Mouse (Mus musculus) MEL-GATA-1-ER (cell line): ENCODE measurements around the gene Gjb2.

Source experiments
- DNase-seq: peaks from one replicate; pipeline ENCODE4 v3.0.0-alpha.2; 2012; ENCODE audit warnings: low read depth; ENCODE audit errors: extremely low read depth

The Gjb2 gene

GRCm38 (mm10) chr14:57104106-57105023, at the start of gene Gjb2:
TSS of gene Gjb2 (minus strand) at chr14:57104702.
- DNase-seq, result no peak

DNA sequence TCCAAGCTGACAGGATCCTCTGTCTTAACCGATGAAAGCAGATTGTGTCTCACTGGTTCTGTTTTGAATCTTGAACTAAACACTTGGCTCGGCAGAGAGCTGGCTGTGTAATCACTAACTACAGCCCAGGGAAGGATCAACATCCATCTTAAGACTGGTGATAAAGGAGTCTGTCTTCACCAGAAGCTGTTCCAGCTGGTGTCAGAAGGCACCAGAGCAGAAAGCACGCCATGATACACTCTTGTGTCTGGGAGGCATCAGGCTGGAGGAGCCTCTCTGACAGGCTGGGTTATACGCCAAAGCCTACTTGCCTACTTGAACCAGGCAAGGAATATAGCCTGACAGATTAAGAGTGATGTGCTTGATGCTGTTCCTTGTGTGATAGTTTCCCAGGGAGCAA, 41.2 kb upstream of the Gjb2 start:
- no peak for DNase-seq

DNA sequence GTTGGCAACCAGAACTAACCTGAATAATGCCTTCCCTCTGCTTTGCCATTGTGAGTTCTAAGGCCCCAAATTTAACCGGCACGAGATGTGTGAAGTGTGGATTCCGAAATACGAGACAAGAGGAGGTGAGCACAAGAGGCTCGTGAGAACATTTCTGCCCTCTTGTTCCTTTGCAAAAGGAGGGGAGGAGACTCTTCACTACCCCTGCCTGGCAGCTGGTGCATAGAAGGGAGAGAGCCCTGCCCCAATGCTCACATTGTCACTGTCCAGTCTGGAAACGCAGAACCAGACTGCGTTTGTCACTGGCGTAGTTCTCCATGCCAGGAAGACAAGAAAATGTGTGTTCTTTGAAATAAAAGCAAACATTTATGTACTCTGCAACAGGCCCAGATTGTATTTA, 30.8 kb upstream of the Gjb2 start:
- DNase-seq, result no peak

- no peak for DNase-seq
These were observed 28.7 kb upstream of the Gjb2 start, which contains the start of gene Gjb6 for GRCm38 (mm10) chr14:57133161-57133661. TSS of gene Gjb6 (minus strand) at chr14:57133611.

DNA sequence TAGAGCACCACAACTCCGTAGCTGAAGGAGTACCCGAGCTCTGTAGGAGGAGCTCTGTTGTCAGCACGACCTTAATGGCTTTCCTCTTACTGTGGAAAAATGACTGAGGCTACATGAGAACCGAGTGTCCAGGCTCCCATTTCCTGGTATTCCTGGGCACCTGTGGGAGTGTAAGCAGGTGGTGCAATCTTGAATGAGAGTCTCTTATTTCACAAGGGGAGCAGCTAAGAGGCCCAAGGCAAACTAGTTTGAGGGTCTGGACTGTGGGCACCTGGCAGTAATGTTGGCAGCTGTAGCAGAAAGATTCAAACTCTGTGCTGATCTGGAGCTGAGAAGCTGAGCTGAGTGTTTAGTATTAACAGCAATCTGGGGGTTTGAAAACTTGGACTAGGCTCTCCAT, 22.9 kb upstream of the Gjb2 start:
- no peak for DNase-seq

DNA sequence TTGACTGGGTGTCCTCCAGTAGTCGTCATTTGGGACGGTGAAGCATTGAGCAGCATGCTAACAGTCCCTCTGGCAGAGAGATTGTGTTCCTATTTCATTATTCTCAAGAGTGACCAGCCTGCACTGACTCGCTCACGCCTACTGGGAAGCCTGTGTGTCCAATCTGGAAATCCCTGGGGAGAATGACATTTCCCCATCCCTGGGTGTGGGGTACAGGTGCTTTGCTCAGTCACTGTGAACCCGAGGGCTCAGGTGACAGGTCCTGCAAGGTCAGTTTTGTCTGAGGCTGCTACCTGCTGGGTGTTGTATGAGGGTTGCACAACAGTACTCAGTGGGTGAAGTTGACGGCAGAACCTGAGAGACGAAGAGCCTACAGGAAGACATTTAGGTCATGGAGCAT, 17.8 kb upstream of the Gjb2 start:
- DNase-seq, result no peak

DNA sequence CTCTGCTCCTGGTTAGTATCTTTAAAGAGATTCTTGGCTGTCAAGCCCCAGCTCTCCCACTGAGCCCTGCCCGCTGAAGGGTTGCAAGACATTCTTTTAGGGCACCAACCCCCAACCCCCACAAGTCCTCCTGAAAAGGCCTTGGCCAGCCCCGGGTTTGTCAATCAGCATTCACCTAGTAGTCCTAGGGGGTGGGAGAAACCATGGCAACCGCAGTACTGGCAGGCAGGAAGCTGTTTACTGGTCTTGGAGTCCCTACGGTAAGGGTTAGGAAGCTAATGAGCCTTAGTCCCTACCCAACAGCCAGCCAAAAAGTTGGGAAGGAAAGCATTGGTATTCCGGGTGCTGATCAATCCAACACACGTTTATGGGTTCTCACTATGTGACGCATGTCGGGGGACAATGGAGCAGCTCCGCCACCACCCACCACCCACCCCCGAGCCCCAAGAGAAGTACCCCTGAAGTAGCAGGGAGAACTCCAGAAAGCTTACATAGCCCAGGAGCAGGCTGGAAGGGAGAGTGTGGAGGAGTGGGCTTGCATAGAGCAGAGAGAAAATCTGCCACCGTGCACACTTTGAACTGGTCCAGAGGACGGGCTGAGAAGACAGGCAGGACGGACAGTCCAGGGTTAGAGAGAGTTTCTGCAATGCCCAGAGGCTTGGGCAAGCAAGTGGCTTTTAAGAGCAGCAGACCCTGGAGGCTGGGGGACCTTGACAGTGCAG, 11.5 kb upstream of the Gjb2 start, which contains the start of gene Gm4491:
Gene Gm4491, minus strand, starts transcription at position 61 of the 722 bp plus-strand sequence.
- DNase-seq, result no peak

DNA sequence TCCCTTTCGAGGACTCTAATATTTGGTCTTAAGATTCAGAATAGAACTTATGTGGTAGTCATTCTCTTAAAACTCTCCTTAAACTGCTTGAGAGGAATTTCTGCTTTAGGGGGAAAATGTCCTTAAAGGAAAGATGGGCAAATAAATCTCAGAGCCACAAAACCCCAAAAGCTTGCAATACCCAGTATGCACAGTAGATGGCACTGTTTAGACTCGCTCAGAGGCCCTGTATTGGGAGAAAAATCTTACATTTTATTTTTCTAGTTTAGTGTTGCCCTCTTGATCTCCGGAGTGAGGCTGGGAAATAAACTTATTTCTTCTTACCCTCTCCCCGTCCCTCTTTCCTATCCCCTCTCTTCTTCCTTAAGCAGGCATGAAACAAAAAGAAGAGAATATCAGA, 4.7 kb upstream of the Gjb2 start:
- DNase-seq, result peak; percentile 4

DNA sequence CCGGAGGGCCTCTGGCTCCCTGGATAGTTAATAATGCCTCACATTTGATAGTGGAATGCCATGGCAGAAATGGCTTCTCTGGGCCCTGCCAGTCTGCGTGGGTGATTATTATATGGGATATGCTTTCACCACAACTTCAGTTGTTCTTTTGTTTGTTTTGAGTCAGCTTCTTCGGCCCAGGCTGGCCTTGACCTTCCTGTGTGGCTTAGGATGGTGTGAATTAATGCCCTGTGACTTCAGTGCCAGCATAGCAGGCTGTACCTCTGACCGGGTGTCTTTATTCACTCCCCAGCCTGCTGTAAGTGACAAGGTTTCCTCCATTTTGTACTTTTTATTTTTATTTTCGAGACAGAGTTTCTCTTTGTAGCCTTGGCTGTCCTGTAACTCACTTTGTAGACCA, 3.4 kb upstream of the Gjb2 start:
- DNase-seq, result no peak

- no peak for DNase-seq
These were observed 2.6 kb upstream of the Gjb2 start for GRCm38 (mm10) chr14:57107091-57107490.

- no peak for DNase-seq
These were observed 1.2 kb upstream of the Gjb2 start for GRCm38 (mm10) chr14:57105721-57106120.

DNA sequence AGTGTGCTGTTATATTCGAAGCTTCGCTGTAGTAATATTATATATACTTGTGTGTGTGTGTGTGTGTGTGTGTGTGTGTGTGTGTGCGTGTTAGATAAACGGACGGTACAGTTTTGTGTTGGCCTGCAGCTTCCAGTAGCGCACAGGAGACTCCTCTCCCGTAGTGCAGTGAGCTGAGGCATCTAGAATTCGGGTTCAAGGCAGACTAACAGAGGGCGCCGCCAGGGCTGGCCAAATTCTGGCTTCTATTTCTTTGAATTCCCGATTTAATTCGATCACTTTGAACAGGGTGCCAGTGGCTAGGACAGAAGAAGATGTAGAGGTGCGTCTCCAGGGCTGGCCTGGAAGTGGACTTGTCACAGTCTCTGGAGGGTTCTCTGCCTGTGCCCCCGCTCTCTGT, 609 bp upstream of the Gjb2 start:
- no peak for DNase-seq

- DNase-seq, result no peak
These were observed 794 bp downstream of the Gjb2 start for GRCm38 (mm10) chr14:57103711-57104105.

DNA sequence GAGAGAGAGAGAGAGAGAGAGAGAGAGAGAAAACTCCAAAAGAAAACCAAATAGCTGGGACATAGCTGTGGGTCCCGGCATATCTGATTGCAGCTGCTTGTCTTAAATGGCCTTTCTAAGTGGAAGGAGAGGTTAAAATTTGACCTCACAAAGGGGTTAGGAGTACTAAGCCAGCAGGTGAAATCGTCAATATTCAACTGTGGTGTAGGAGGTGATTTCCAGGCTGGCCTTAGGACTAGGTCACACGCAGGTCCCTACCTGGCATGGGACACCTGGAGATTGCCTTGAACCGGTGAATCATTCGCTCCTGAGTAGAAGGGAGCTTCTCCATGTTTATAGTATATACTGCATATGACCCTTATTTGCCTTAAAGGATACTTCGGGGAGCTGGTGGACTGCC, 1.4 kb downstream of the Gjb2 start:
- no peak for DNase-seq

DNA sequence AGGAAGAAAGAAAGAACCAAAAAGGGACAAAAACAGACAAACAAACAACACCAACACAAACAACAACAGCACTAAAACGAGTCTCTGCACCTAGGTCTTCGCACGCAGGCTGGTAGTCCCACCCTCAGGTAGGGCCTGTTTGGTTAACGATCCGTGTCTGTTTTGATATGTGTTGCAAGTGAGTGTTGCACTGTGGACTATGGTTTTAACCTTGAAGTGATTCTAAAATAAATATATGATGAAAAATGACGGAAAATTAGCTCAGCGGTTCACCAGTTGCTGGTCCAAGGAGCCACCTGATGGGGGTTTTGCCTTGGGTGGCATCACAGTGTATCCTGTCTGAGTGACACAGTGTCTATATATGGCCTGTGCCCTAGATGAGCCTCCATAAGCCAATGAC, 2.9 kb downstream of the Gjb2 start:
- DNase-seq, result no peak

DNA sequence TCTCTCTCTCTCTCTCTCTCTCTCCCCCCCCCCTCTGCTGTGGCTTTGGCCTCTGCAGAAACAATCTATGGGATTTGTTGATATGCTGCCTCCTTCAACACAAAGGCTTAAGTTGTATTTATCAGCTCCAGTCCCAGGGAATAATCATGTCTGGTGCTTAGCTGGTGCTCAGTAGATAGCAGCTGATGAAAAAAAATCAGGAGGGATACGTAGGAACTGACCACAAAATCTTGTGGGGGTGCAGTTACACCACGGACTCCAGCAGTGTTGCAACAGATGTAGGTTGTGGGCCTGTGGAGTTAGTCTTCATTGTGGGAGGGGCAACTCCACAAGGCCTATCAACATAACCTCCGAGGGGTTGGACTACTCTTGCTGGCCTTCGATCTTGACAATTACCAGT, 8.6 kb downstream of the Gjb2 start:
- DNase-seq, result peak; percentile 4

DNA sequence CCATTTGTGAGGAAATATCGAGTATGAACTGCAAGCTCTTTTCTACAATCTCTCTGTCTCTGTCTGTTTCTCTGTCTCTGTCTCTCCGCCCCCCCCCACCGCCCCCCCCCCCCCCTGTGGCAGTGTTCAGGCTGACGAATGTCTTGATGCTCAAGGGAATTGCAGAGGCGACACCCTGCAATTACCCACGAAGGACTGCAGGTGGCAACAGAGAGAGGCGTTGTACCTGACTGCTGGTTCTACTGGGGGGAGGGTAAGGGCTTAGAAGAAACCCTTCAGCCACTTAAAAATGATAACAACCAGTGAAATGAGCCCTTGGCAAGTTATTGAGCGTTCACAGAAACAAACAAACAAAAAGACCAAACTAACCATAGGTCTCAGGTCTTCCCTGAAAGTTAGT, 11.5 kb downstream of the Gjb2 start:
- peak; percentile 41 for DNase-seq

DNA sequence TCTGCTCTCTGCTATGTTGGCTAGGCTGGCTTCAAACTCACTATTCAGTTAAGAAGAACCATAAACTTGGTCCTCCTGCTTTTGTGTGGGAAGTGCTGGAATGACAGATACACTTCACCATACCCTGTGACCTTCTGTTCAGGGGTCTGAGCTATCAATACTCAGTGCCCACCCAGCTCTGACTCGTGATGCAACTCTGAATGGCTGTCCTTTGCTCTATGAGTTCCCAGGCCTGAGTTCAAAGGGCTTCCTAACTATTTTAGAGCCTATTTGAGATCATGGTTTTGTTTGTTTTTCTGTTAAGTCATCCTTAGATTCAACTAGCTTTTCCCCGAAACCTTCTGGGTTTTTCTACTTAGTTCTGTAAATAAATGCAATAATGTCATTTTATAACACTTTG, 14.5 kb downstream of the Gjb2 start:
- DNase-seq, result no peak

- no peak for DNase-seq
These were observed 15.4 kb downstream of the Gjb2 start for GRCm38 (mm10) chr14:57089107-57089506.

- no peak for DNase-seq
These were observed 20.3 kb downstream of the Gjb2 start for GRCm38 (mm10) chr14:57084180-57084668.

DNA sequence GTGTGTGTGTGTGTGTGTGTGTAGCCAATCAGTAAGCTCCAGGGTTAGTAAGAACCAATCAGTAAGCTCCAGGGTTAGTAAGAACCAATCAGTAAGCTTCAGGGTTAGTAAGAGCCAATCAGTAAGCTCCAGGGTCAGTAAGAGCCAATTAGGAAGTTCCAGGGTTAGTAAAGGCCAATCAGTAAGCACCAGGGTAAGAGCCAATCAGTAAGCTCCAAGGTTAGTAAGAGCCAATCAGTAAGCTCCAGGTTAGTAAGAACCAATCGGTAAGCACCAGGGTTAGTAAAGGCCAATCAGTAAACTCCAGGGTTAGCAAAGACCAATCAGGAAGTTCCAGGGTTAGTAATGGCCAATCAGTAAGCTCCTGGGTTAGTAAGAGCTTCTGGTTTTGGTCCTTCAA, 21.6 kb downstream of the Gjb2 start:
- DNase-seq, result no peak

- no peak for DNase-seq
These were observed 29.0 kb downstream of the Gjb2 start for GRCm38 (mm10) chr14:57075537-57075936.
